Mouse (Mus musculus): Measurements from ENCODE around the gene Pum1. TPM values are rescaled to one million over a fixed set of nuclear protein-coding genes. Genes with fewer than 3 reads are reported as not detected.

Pum1 gene
- polyA plus RNA-seq, 1 experiment from 2014 or later = 81.0 TPM

- H3K36me3 ChIP-seq = no peaks in the 10 kb centered on the region
- no peak for DNase-seq (ENCODE audit: low spot score)
- peak overlapping the region; percentile 94 for H3K27ac ChIP-seq
- H3K27me3 ChIP-seq (ENCODE audit: insufficient read depth, poor library complexity, severe bottlenecking) = peaks cover 30% of the 10 kb centered on the region
- H3K4me1 ChIP-seq = peaks cover 30% of the 10 kb centered on the region
- peak overlapping the region; percentile 97 for H3K4me3 ChIP-seq
- no peaks in the 10 kb centered on the region for H3K9me3 ChIP-seq
- 8% methylated on average over 19 of the region's 19 CpGs for WGBS
These were observed 128.8 kb downstream of the Pum1 start for GRCm38 (mm10) chr4:130791811-130792375.

DNA sequence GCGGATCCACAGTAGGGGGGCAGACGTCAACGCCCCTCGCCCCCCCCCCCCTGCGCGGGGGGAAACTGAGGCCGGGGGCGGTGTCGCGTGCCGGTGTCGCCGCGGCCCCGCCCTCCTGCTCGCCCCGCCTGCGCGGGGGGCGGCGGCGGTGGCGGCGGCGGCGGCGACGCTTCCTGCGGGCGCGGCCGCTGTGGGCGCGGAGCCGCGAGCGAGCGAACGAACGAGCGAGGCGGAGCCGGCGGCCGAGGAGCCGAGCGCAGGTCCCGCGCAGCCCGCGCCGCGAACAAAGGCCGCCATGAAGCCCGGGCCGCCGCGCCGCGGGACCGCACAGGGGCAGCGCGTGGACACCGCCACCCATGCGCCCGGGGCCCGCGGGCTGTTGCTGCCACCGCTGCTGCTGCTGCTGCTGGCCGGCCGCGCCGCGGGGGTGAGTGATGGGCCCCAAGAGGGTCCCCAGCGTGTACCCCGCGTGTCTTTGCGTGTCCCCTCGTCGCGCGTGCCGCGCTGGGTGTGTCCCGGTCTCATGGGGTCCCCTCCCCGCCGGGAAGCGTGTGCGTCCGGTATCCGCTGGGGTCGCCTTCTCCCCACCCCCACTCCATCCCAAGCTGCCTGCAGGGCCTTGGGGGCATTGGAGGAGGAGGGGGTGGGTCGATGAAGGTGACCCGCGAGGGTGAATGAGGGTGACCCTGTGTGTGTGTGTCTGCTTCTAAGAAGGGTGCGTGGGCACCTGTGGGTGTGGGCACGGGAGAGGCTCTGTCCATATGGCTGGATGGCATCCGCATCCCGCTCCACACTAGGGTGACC is 129.5 kb downstream of the Pum1 start, which contains the start of gene Sdc3:
Gene Sdc3, plus strand, starts transcription at position 162 of the 804 bp plus-strand sequence.
- H3K4me1 ChIP-seq = peaks cover 37% of the 10 kb centered on the region
- 6% methylated on average over 95 of the region's 99 CpGs for WGBS
- H3K9me3 ChIP-seq = no peaks in the 10 kb centered on the region
- H3K27ac ChIP-seq = peak within 1 kb of the TSS; percentile 94
- peak within 1 kb of the TSS; percentile 97 for H3K4me3 ChIP-seq
- DNase-seq (ENCODE audit: low spot score) = no peak
- peaks cover 35% of the 10 kb centered on the region for H3K27me3 ChIP-seq (ENCODE audit: insufficient read depth, poor library complexity, severe bottlenecking)
- no peaks in the 10 kb centered on the region for H3K36me3 ChIP-seq

DNA sequence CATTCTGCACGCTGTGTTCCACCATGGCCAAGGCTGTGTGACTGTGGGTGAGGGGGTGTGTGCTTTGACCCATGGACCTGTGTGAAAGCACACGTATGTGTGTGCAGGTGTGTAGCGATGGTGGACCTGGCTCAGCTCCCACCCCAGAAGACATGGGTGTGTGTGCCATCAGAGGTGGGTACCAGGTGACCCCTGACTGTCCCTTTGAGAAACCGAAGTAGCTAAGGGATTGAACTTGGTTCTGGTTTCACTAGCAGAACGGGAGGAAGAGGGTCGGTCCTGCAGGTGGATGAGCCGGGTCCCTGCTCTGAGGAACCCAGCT is 130.0 kb downstream of the Pum1 start:
- H3K27ac ChIP-seq = peak overlapping the region; percentile 94
- peaks cover 42% of the 10 kb centered on the region for H3K4me1 ChIP-seq
- no peaks in the 10 kb centered on the region for H3K9me3 ChIP-seq
- WGBS = 55% methylated on average over 7 of the region's 7 CpGs
- no peaks in the 10 kb centered on the region for H3K36me3 ChIP-seq
- H3K27me3 ChIP-seq (ENCODE audit: insufficient read depth, poor library complexity, severe bottlenecking) = peaks cover 35% of the 10 kb centered on the region
- peak overlapping the region; percentile 97 for H3K4me3 ChIP-seq
- no peak for DNase-seq (ENCODE audit: low spot score)

DNA sequence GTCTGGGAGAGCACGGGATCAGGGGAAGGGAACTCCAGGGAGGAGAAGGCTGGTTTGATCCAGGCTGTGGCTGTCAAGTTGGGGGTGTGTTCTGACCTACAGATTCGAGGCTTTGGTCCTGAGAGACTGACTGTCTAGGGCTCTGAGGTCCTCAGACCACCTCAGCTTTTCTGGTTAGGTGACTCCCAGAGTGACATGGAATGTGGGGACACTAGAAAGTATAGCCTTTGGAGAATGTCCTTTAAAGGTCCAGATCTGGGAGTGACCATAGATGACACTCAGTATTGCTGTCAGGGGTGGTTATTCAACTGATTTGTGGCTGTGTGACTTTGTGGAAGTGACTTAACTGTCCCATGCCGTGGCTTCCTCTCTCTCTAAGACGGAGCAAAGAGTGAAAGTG is 131.7 kb downstream of the Pum1 start:
- 40% methylated on average over 4 of the region's 4 CpGs for WGBS
- H3K36me3 ChIP-seq = no peaks in the 10 kb centered on the region
- DNase-seq (ENCODE audit: low spot score) = no peak
- H3K4me3 ChIP-seq = no peak overlapping the region
- H3K9me3 ChIP-seq = no peaks in the 10 kb centered on the region
- H3K4me1 ChIP-seq = peaks cover 59% of the 10 kb centered on the region
- peaks cover 35% of the 10 kb centered on the region for H3K27me3 ChIP-seq (ENCODE audit: insufficient read depth, poor library complexity, severe bottlenecking)
- no peak overlapping the region for H3K27ac ChIP-seq

GRCm38 (mm10) chr4:130795970-130796369 is 132.8 kb downstream of the Pum1 start:
- WGBS = 81% methylated on average over 6 of the region's 6 CpGs
- Histone ChIP-seq H3K36me3 (no peaks in the 10 kb centered on the region), H3K27ac (no peak overlapping the region), H3K27me3 (ENCODE audit: insufficient read depth, poor library complexity, severe bottlenecking) (peaks cover 35% of the 10 kb centered on the region), H3K9me3 (no peaks in the 10 kb centered on the region), H3K4me3 (no peak overlapping the region), H3K4me1 (peaks cover 70% of the 10 kb centered on the region)
- DNase-seq (ENCODE audit: low spot score) = no peak

- DNase-seq (ENCODE audit: low spot score) = no peak
- Histone ChIP-seq H3K27me3 (ENCODE audit: insufficient read depth, poor library complexity, severe bottlenecking) (peaks cover 29% of the 10 kb centered on the region), H3K9me3 (no peaks in the 10 kb centered on the region), H3K36me3 (no peaks in the 10 kb centered on the region), H3K4me3 (peak overlapping the region; percentile 24), H3K4me1 (peaks cover 73% of the 10 kb centered on the region), H3K27ac (peak overlapping the region; percentile 78)
- WGBS = 20% methylated on average over 15 of the region's 15 CpGs
These were observed 134.3 kb downstream of the Pum1 start for GRCm38 (mm10) chr4:130797201-130798051.

GRCm38 (mm10) chr4:130798416-130798815 is 135.3 kb downstream of the Pum1 start:
- H3K36me3 ChIP-seq = no peaks in the 10 kb centered on the region
- H3K4me1 ChIP-seq = peaks cover 73% of the 10 kb centered on the region
- 60% methylated on average over 1 of the region's 1 CpGs for WGBS
- H3K27me3 ChIP-seq (ENCODE audit: insufficient read depth, poor library complexity, severe bottlenecking) = peaks cover 19% of the 10 kb centered on the region
- DNase-seq (ENCODE audit: low spot score) = no peak
- no peaks in the 10 kb centered on the region for H3K9me3 ChIP-seq
- no peak overlapping the region for H3K4me3 ChIP-seq
- H3K27ac ChIP-seq = peak overlapping the region; percentile 78

- DNase-seq (ENCODE audit: low spot score) = no peak
- H3K9me3 ChIP-seq = no peaks in the 10 kb centered on the region
- no peaks in the 10 kb centered on the region for H3K36me3 ChIP-seq
- H3K4me1 ChIP-seq = peaks cover 77% of the 10 kb centered on the region
- WGBS = 50% methylated on average over 4 of the region's 4 CpGs
- H3K27me3 ChIP-seq (ENCODE audit: insufficient read depth, poor library complexity, severe bottlenecking) = peaks cover 18% of the 10 kb centered on the region
- no peak overlapping the region; the same call in 1 of the 2 replicates for H3K27ac ChIP-seq
- H3K4me3 ChIP-seq = no peak overlapping the region
These were observed 136.0 kb downstream of the Pum1 start for GRCm38 (mm10) chr4:130799118-130799517.

- Histone ChIP-seq H3K27me3 (ENCODE audit: insufficient read depth, poor library complexity, severe bottlenecking) (peaks cover 14% of the 10 kb centered on the region), H3K9me3 (no peaks in the 10 kb centered on the region), H3K27ac (no peak overlapping the region; the same call in 1 of the 2 replicates), H3K4me3 (no peak overlapping the region), H3K36me3 (no peaks in the 10 kb centered on the region), H3K4me1 (peaks cover 72% of the 10 kb centered on the region)
- WGBS = 62% methylated on average over 5 of the region's 5 CpGs
- DNase-seq (ENCODE audit: low spot score) = no peak
These were observed 136.5 kb downstream of the Pum1 start for GRCm38 (mm10) chr4:130799582-130799981.

DNA sequence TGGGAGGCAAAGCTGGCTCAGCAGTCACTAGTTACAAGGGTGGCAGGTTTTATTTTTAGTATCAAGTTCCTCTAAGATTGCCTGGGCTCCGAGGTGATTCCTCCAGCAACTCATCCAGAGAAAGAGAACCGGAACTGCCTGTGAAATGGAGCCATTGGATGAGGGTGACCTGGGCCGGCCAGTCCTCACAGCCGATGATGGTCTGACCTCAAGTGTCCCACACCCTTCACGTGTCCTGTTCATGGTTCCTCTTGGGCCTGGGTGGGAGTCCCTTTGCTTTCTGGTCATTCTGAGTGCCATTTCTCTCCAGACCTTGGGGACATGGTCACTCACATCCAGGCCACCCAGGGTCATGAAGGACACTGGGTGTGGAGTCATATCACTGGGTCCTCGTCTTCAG is 137.0 kb downstream of the Pum1 start:
- no peak overlapping the region for H3K27ac ChIP-seq
- peaks cover 11% of the 10 kb centered on the region for H3K27me3 ChIP-seq (ENCODE audit: insufficient read depth, poor library complexity, severe bottlenecking)
- peaks cover 76% of the 10 kb centered on the region for H3K4me1 ChIP-seq
- WGBS = 71% methylated on average over 6 of the region's 6 CpGs
- H3K36me3 ChIP-seq = no peaks in the 10 kb centered on the region
- DNase-seq (ENCODE audit: low spot score) = no peak
- no peak overlapping the region for H3K4me3 ChIP-seq
- no peaks in the 10 kb centered on the region for H3K9me3 ChIP-seq

GRCm38 (mm10) chr4:130801198-130801597 is 138.1 kb downstream of the Pum1 start:
- no peaks in the 10 kb centered on the region for H3K9me3 ChIP-seq
- H3K36me3 ChIP-seq = no peaks in the 10 kb centered on the region
- H3K4me3 ChIP-seq = no peak overlapping the region
- H3K27me3 ChIP-seq (ENCODE audit: insufficient read depth, poor library complexity, severe bottlenecking) = 0 out of 2 replicates have a peak, but pooled peaks cover 6% of the 10 kb centered on the region
- 86% methylated on average over 5 of the region's 5 CpGs for WGBS
- peaks cover 76% of the 10 kb centered on the region for H3K4me1 ChIP-seq
- H3K27ac ChIP-seq = no peak overlapping the region
- no peak for DNase-seq (ENCODE audit: low spot score)

- WGBS = 58% methylated on average over 10 of the region's 10 CpGs
- no peak overlapping the region for H3K27ac ChIP-seq
- H3K4me1 ChIP-seq = peaks cover 76% of the 10 kb centered on the region
These were observed 138.7 kb downstream of the Pum1 start for GRCm38 (mm10) chr4:130801624-130802329.

More at GRCm38 (mm10) chr4:130801624-130802329, 138.7 kb downstream of the Pum1 start:
- no peak for DNase-seq (ENCODE audit: low spot score)
- H3K4me3 ChIP-seq = no peak overlapping the region
- H3K27me3 ChIP-seq (ENCODE audit: insufficient read depth, poor library complexity, severe bottlenecking) = 0 out of 2 replicates have a peak, but pooled peaks cover 5% of the 10 kb centered on the region
- no peaks in the 10 kb centered on the region for H3K9me3 ChIP-seq
- H3K36me3 ChIP-seq = no peaks in the 10 kb centered on the region

All from heart, embryonic 10.5 days (tissue).